Mouse (Mus musculus): ENCODE data around the gene Prm1. TPM values are rescaled to one million over a fixed set of nuclear protein-coding genes. Genes with fewer than 3 reads are reported as not detected.
A peak's percentile ranks its signal among the peaks of the same experiment; 100 is the strongest.
"Not testable (repeated sequence)": the region's sequence is repeated elsewhere in the genome, so short reads cannot be mapped to it uniquely, and the experiment has no call there.

Gene Prm1
- polyA plus RNA-seq, 1 experiment from 2014 or later: not detected

DNA sequence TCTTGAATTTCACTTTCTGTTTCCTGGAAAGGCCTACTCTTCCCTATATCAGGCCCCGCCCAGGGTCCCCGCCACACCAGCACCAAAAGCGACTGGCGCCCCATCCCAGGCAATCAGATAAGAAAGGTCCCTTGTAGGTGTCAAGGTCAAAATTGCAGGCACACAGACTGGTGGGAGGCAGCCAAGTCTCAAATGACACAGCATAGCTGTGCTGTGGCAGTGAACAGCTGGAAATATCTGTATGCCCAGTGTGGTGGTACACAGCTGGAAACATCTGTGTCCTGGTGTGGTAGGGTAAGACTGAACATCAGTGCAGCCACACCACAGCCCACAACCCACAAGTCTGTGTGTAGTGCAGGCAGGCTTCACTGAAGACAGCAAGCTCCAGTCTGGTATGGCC lies 9.2 kb upstream of the Prm1 start:
- H3K27me3 ChIP-seq (ENCODE audit: low read depth, poor library complexity, severe bottlenecking): no peaks in the 10 kb centered on the region
- 75% methylated on average over 4 of the region's 4 CpGs for WGBS
- DNase-seq (ENCODE audit: low spot score): no peak
- no peaks in the 10 kb centered on the region for H3K9me3 ChIP-seq (replicated peaks)
- no peak overlapping the region for H3K27ac ChIP-seq
- H3K36me3 ChIP-seq: no peaks in the 10 kb centered on the region
- no peak overlapping the region for H3K4me3 ChIP-seq
- H3K4me1 ChIP-seq: peaks cover 9% of the 10 kb centered on the region; the same call in 1 of the 2 replicates

GRCm38 (mm10) chr16:10813726-10814125 lies 8.1 kb upstream of the Prm1 start:
- H3K4me1 ChIP-seq: peaks cover 9% of the 10 kb centered on the region; the same call in 1 of the 2 replicates
- DNase-seq (ENCODE audit: low spot score): no peak
- H3K27ac ChIP-seq: no peak overlapping the region
- H3K36me3 ChIP-seq: no peaks in the 10 kb centered on the region
- no peak overlapping the region for H3K4me3 ChIP-seq
- 79% methylated on average over 4 of the region's 4 CpGs for WGBS
- no peaks in the 10 kb centered on the region for H3K9me3 ChIP-seq (replicated peaks)
- no peaks in the 10 kb centered on the region for H3K27me3 ChIP-seq (ENCODE audit: low read depth, poor library complexity, severe bottlenecking)

DNA sequence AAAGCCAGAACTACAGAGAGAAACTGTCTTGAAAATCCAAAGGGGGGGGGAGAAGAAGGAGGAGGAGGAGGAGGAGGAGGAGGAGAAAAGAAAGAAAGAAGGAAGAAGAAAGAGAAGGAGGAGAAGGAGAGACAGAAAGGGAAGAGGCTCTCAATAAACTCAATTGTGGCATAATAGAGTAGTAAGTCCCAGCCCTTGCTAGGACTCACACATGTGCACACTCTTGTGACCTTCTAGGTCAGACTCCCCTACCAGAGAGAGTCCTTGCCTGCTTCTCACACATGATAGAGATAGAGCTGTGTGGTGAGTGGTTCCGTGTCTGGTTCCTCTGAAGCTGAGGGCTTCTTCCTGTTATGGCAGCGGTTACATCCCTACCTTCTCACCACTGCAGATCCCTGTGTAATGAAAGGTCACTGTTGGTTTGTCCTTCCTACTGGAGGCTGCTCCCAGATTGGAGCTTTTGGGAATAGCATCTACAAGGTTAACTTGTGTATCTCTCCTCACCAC lies 7.3 kb upstream of the Prm1 start, which contains the start of gene Gm11172:
TSS of gene Gm11172 (plus strand) at position 51 of the 507 bp plus-strand sequence.
- H3K36me3 ChIP-seq: no peaks in the 10 kb centered on the region
- no peak within 1 kb of the TSS for H3K27ac ChIP-seq
- H3K4me3 ChIP-seq: no peak within 1 kb of the TSS
- H3K27me3 ChIP-seq (ENCODE audit: low read depth, poor library complexity, severe bottlenecking): no peaks in the 10 kb centered on the region
- DNase-seq (ENCODE audit: low spot score): no peak
- no peaks in the 10 kb centered on the region for H3K9me3 ChIP-seq (replicated peaks)
- WGBS: 83% methylated on average over 2 of the region's 2 CpGs
- H3K4me1 ChIP-seq: peaks cover 9% of the 10 kb centered on the region; the same call in 1 of the 2 replicates

- WGBS: 79% methylated on average over 1 of the region's 1 CpGs
- Histone ChIP-seq H3K4me3 (no peak overlapping the region), H3K27ac (no peak overlapping the region), H3K4me1 (peaks cover 20% of the 10 kb centered on the region), H3K27me3 (ENCODE audit: low read depth, poor library complexity, severe bottlenecking) (no peaks in the 10 kb centered on the region), H3K9me3 (replicated peaks) (no peaks in the 10 kb centered on the region), H3K36me3 (no peaks in the 10 kb centered on the region)
- no peak for DNase-seq (ENCODE audit: low spot score)
These were observed 4.7 kb upstream of the Prm1 start for GRCm38 (mm10) chr16:10810376-10810775.

DNA sequence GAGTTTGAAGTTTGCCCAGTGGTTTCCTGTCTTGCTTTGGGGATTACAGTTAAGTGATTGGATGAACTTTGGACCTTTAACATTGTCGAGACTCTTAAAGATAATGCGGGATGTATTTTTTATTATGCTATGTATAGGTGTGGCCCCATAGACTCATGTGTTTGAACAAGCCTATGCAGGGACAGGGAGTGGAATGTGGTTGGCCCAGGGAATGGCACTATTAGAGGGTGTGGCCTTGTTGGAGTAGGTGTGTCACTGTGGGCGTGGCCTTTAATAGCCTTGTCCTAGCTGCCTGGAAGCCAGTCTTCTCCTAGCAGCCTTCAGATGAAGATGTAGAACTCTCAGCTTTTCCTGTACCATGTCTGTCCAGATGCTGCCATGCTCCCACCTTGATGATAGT lies 3.2 kb downstream of the Prm1 start:
- DNase-seq (ENCODE audit: low spot score); H3K36me3 ChIP-seq: not testable (repeated sequence)
- WGBS: 95% methylated on average over 3 of the region's 3 CpGs

GRCm38 (mm10) chr16:10796034-10796433 lies 9.6 kb downstream of the Prm1 start, which contains the start of gene Prm2:
Prm2 (minus strand) TSS chr16:10796134.
- DNase-seq (ENCODE audit: low spot score): no peak
- Histone ChIP-seq H3K27me3 (ENCODE audit: low read depth, poor library complexity, severe bottlenecking) (peaks cover 32% of the 10 kb centered on the region), H3K4me3 (no peak within 1 kb of the TSS), H3K36me3 (no peaks in the 10 kb centered on the region), H3K4me1 (peaks cover 4% of the 10 kb centered on the region), H3K27ac (no peak within 1 kb of the TSS), H3K9me3 (replicated peaks) (no peaks in the 10 kb centered on the region)
- 84% methylated on average over 6 of the region's 6 CpGs for WGBS

More for the DNA sequence above, 3.2 kb downstream of the Prm1 start:
- not testable (repeated sequence) for H3K4me3 ChIP-seq; H3K27ac ChIP-seq; H3K9me3 ChIP-seq (replicated peaks); H3K27me3 ChIP-seq (ENCODE audit: low read depth, poor library complexity, severe bottlenecking)
- H3K4me1 ChIP-seq: peaks cover 18% of the 10 kb centered on the region

GRCm38 (mm10) chr16:10790702-10791101 lies 14.9 kb downstream of the Prm1 start, which contains the start of gene Prm3:
Prm3 (minus strand) TSS chr16:10790914.
- peaks cover 28% of the 10 kb centered on the region for H3K4me1 ChIP-seq
- no peak within 1 kb of the TSS for H3K27ac ChIP-seq
- H3K27me3 ChIP-seq (ENCODE audit: low read depth, poor library complexity, severe bottlenecking): peaks cover 14% of the 10 kb centered on the region
- no peaks in the 10 kb centered on the region for H3K9me3 ChIP-seq (replicated peaks)
- H3K36me3 ChIP-seq: no peaks in the 10 kb centered on the region
- no peak within 1 kb of the TSS for H3K4me3 ChIP-seq
- WGBS: 76% methylated on average over 9 of the region's 9 CpGs
- no peak for DNase-seq (ENCODE audit: low spot score)

GRCm38 (mm10) chr16:10788866-10789265 lies 16.8 kb downstream of the Prm1 start:
- Histone ChIP-seq H3K36me3 (no peaks in the 10 kb centered on the region), H3K27me3 (ENCODE audit: low read depth, poor library complexity, severe bottlenecking) (peaks cover 2% of the 10 kb centered on the region; the same call in 1 of the 2 replicates), H3K4me1 (peaks cover 42% of the 10 kb centered on the region), H3K27ac (no peak overlapping the region), H3K4me3 (no peak overlapping the region), H3K9me3 (replicated peaks) (no peaks in the 10 kb centered on the region)
- DNase-seq (ENCODE audit: low spot score): no peak
- WGBS: 47% methylated on average over 4 of the region's 4 CpGs

DNA sequence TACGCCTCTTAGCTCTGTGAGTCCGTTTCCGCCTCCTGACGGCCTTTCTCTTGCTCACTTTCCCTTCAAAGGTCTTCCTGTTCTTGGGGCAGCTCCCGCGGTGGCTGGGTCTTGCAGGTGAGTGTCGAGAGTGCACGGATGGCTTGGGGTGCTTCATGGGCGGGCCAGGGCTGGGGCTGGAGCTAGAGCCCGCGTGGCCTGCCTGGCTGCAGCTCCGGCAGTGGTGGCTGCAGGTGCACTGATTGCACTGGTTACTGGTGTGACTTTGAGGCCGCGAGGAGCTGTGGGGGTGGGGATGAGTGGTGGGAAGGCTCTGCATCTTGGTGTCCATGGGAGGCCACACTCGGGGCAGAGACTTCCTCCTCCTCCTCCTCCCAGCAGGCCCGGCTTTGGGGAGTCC lies 17.4 kb downstream of the Prm1 start, which contains the start of gene Tnp2:
TSS of gene Tnp2 (minus strand) at position 390 of the 400 bp plus-strand sequence.
- peaks cover 8% of the 10 kb centered on the region for H3K27me3 ChIP-seq (ENCODE audit: low read depth, poor library complexity, severe bottlenecking)
- no peaks in the 10 kb centered on the region for H3K36me3 ChIP-seq
- no peak for DNase-seq (ENCODE audit: low spot score)
- no peak within 1 kb of the TSS for H3K4me3 ChIP-seq
- peaks cover 47% of the 10 kb centered on the region for H3K4me1 ChIP-seq
- 44% methylated on average over 16 of the region's 16 CpGs for WGBS
- H3K9me3 ChIP-seq (replicated peaks): no peaks in the 10 kb centered on the region
- H3K27ac ChIP-seq: 0 out of 2 replicates have a peak within 1 kb of the TSS, but pooled peaks have one; percentile 12

DNA sequence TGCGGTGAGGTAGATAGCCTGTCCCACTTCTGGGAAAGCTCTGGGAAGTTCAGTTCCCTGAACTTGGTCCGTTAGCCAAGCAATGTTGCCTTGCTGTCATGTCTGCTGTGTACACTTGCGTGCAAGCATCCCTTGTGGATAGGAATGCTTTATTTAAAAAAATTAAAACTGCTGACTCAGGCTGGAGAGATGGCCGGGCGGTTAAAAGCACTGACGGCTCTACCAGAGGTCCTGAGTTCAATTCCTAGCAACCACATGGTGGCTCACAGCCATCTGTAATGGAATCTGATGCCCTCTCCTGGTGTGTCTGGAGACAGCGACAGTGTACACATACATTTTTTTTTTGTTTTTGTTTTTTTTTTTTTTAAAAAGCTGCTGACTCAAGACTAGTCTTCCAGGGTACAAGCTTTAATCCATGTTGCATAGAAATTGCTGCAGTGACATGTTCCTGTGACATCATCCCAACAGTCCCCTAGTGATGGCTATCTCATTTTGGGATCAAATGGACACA lies 18.0 kb downstream of the Prm1 start:
- H3K27ac ChIP-seq: no peak overlapping the region
- DNase-seq (ENCODE audit: low spot score): no peak
- peaks cover 53% of the 10 kb centered on the region for H3K4me1 ChIP-seq
- H3K9me3 ChIP-seq (replicated peaks): no peaks in the 10 kb centered on the region
- H3K27me3 ChIP-seq (ENCODE audit: low read depth, poor library complexity, severe bottlenecking): peaks cover 13% of the 10 kb centered on the region
- no peaks in the 10 kb centered on the region for H3K36me3 ChIP-seq
- WGBS: 81% methylated on average over 7 of the region's 7 CpGs
- H3K4me3 ChIP-seq: no peak overlapping the region

DNA sequence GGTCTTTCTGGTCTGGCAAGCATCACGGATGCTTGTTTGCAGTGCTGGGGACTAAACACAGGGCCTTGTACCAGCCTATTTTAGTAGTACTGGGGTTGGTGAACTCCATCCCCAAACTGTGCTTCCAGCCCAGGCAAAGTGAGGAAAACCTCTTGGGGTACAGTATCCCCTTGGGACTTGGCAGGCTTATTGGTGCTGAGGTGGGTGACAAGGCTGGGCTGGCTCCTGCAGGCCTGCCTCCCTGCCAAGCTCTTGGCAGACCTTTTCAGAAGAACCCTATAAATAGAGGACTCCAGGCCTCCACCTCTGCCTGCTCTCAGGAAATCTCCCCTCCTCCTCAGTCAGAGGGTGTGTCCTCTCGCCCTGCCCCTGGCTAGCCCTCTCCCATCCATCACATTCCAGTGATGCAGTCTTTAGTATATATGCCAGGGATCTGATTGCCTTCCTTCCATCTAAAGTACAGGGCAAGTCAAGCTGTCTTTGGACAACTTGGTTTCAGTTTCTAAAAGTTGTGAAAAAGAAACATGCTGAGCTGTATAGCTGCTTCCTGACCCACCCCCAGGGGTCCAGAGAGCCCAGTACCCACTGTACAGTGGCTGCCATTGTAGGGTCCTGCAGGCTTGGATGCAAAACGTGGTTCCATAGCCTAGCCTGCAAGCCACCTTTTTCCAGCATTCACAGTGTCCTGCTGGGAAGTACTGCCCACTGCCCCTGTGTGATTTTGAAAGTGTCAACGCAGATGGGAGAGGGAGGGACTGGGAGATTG lies 18.7 kb downstream of the Prm1 start:
- Histone ChIP-seq H3K27ac (peak overlapping the region; percentile 94; the same call in 1 of the 2 replicates), H3K9me3 (replicated peaks) (no peaks in the 10 kb centered on the region), H3K27me3 (ENCODE audit: low read depth, poor library complexity, severe bottlenecking) (peaks cover 13% of the 10 kb centered on the region), H3K4me3 (no peak overlapping the region), H3K4me1 (peaks cover 60% of the 10 kb centered on the region), H3K36me3 (no peaks in the 10 kb centered on the region)
- no peak for DNase-seq (ENCODE audit: low spot score)
- 55% methylated on average over 4 of the region's 4 CpGs for WGBS

- DNase-seq (ENCODE audit: low spot score): peak; percentile 86
- Histone ChIP-seq H3K9me3 (replicated peaks) (no peaks in the 10 kb centered on the region), H3K4me3 (peak overlapping the region; percentile 75), H3K4me1 (peaks cover 66% of the 10 kb centered on the region), H3K27ac (peak overlapping the region; percentile 94), H3K27me3 (ENCODE audit: low read depth, poor library complexity, severe bottlenecking) (peaks cover 13% of the 10 kb centered on the region), H3K36me3 (no peaks in the 10 kb centered on the region)
- WGBS: 3% methylated on average over 9 of the region's 9 CpGs
These were observed 19.4 kb downstream of the Prm1 start for GRCm38 (mm10) chr16:10786288-10786687.
